Mouse (Mus musculus): ENCODE results near the gene Cyren.

GRCm38 (mm10) chr6:34871929-34872328 lies 5.9 kb downstream of the Cyren start:
- no peak for TF ChIP-seq GATA1 (IDR thresholded peaks at IDR 0.05; ENCODE audit: borderline replicate concordance, low read length)
- TF ChIP-seq FLI1 (IDR thresholded peaks at IDR 0.05; ENCODE audit: low read length), result no peak
